Mouse (Mus musculus) T-cell, adult 66 days (primary cell): ENCODE measurements around the gene Tmem170. TPM values are rescaled to one million over a fixed set of nuclear protein-coding genes. Genes with fewer than 3 reads are reported as not detected.

Experiments
- total RNA-seq, 2 experiments: library from RNA; stranded (reverse); gene quantifications; 3 replicates in 1 of 2; 4 replicates in 1 of 2; pipeline ENCODE4 v1.2.4; 2023

Tmem170 gene
- total RNA-seq: 1 to 10 TPM; 3.3 to 3.8 TPM

GRCm38 (mm10) chr8:111876355-111876948, at the start of gene Tmem170:
Gene Tmem170, minus strand, starts transcription at chr8:111876750.

GRCm38 (mm10) chr8:111909621-111910450, 33.3 kb upstream of the Tmem170 start, which contains the start of gene Chst5:
Gene Chst5, minus strand, starts transcription at chr8:111910447.

GRCm38 (mm10) chr8:111853861-111854501, 22.6 kb downstream of the Tmem170 start, which contains the start of gene Cfdp1:
Gene Cfdp1, minus strand, starts transcription at chr8:111854291.

Other genes starting within 250 kb of the Tmem170 start
- gene Ldhd, start 246.4 kb downstream of the Tmem170 start, total RNA-seq: under 1 TPM; 0.65 to 0.67 TPM
- gene Zfp1, start 233.3 kb downstream of the Tmem170 start, total RNA-seq: 10 to 100 TPM; 17.4 to 19.1 TPM
- gene Ctrb1, start 185.7 kb downstream of the Tmem170 start, total RNA-seq: not detected
- gene Bcar1, start 132.9 kb downstream of the Tmem170 start, total RNA-seq: not detected
- 10 to 100 TPM; 35.3 to 45.2 TPM for gene Cfdp1, start 22.5 kb downstream of the Tmem170 start, total RNA-seq
- gene Chst5, start 33.7 kb upstream of the Tmem170 start, total RNA-seq: not detected
- under 1 TPM; 0.41 to 0.50 TPM for gene Tmem231, start 57.1 kb upstream of the Tmem170 start, total RNA-seq
- 100 to 1,000 TPM; 120 to 127 TPM for gene Gabarapl2, start 64.0 kb upstream of the Tmem170 start, total RNA-seq
- gene Adat1, start 115.6 kb upstream of the Tmem170 start, total RNA-seq: 1 to 10 TPM; 5.7 TPM
- 10 to 100 TPM; 86.1 to 90.1 TPM for gene Kars, start 134.6 kb upstream of the Tmem170 start, total RNA-seq
- 10 to 100 TPM; 13.8 to 17.4 TPM for gene Terf2ip, start 134.6 kb upstream of the Tmem170 start, total RNA-seq
- not detected for gene Gm6793, start 138.3 kb upstream of the Tmem170 start, total RNA-seq